Mouse (Mus musculus): ENCODE results near the gene Clcn1. TPM values are rescaled to one million over a fixed set of nuclear protein-coding genes. Genes with fewer than 3 reads are reported as not detected.

Clcn1 gene
- total RNA-seq, 2 experiments from 2014 or later = 2.4 to 6.2 TPM

- intact Hi-C loops (cut with DNase I) = no loop called here
Measured at GRCm38 (mm10) chr6:42360231-42360840, 73.9 kb downstream of the Clcn1 start.

GRCm38 (mm10) chr6:42361041-42361895, 74.8 kb downstream of the Clcn1 start:
- no peak for DNase-seq (ENCODE audit: low spot score in 2 of 2)

More at GRCm38 (mm10) chr6:42360231-42360840, 73.9 kb downstream of the Clcn1 start:
- no peak for DNase-seq (ENCODE audit: low spot score in 2 of 2)

GRCm38 (mm10) chr6:42362074-42362473, 75.6 kb downstream of the Clcn1 start:
- DNase-seq (ENCODE audit: low spot score in 2 of 2) = no peak
- intact Hi-C loops (cut with DNase I) = no loop called here

More at GRCm38 (mm10) chr6:42361041-42361895, 74.8 kb downstream of the Clcn1 start:
- intact Hi-C loops (cut with DNase I) = no loop called here

- intact Hi-C loops (cut with DNase I) = no loop called here
- no peak for DNase-seq (ENCODE audit: low spot score in 2 of 2)
Measured at GRCm38 (mm10) chr6:42362497-42362896, 76.0 kb downstream of the Clcn1 start.

- intact Hi-C loops (cut with DNase I) = no loop called here
- no peak for DNase-seq (ENCODE audit: low spot score in 2 of 2)
Measured at GRCm38 (mm10) chr6:42362974-42363373, 76.5 kb downstream of the Clcn1 start.

- intact Hi-C loops (cut with DNase I) = no loop called here
- no peak for DNase-seq (ENCODE audit: low spot score in 2 of 2)
Measured at GRCm38 (mm10) chr6:42364066-42364465, 77.6 kb downstream of the Clcn1 start.

GRCm38 (mm10) chr6:42364607-42365006, 78.1 kb downstream of the Clcn1 start:
- intact Hi-C loops (cut with DNase I) = no loop called here
- DNase-seq (ENCODE audit: low spot score in 2 of 2) = no peak

GRCm38 (mm10) chr6:42365215-42365614, 78.7 kb downstream of the Clcn1 start:
- DNase-seq (ENCODE audit: low spot score in 2 of 2) = no peak
- intact Hi-C loops (cut with DNase I) = no loop called here

Other genes with a start within 250 kb of the Clcn1 start
- not detected for gene Sva, start 248.3 kb upstream of the Clcn1 start, total RNA-seq (2021)
- not detected for gene Tas2r139, start 145.7 kb upstream of the Clcn1 start, total RNA-seq (2021)
- gene Tas2r144, start 71.4 kb upstream of the Clcn1 start, total RNA-seq (2021) = not detected
- 10 to 100 TPM; 11.3 to 11.6 TPM for gene Gstk1, start 40.8 kb upstream of the Clcn1 start, total RNA-seq (2021)
- not detected for gene Tmem139, start 24.7 kb upstream of the Clcn1 start, total RNA-seq (2021)
- gene Casp2, start 21.7 kb upstream of the Clcn1 start, total RNA-seq (2021) = 10 to 100 TPM; 19.3 to 30.2 TPM
- 100 to 1,000 TPM; 112 to 133 TPM for gene Fam131b, start 38.0 kb downstream of the Clcn1 start, total RNA-seq (2021)
- gene Zyx, start 62.9 kb downstream of the Clcn1 start, total RNA-seq (2021) = 10 to 100 TPM; 49.4 to 60.8 TPM
- under 1 TPM; 0.18 to 0.30 TPM for gene Epha1, start 86.6 kb downstream of the Clcn1 start, total RNA-seq (2021)
- gene Tas2r143, start 113.6 kb downstream of the Clcn1 start, total RNA-seq (2021) = under 1 TPM in 1 of 2 experiments, not detected in 1; 0.48 TPM
- not detected for gene Tas2r135, start 118.7 kb downstream of the Clcn1 start, total RNA-seq (2021)
- gene Tas2r126, start 147.8 kb downstream of the Clcn1 start, total RNA-seq (2021) = not detected
- gene Olfr458, start 178.5 kb downstream of the Clcn1 start, total RNA-seq (2021) = not detected
- not detected for gene Olfr457, start 189.7 kb downstream of the Clcn1 start, total RNA-seq (2021)
- not detected for gene Olfr456, start 200.5 kb downstream of the Clcn1 start, total RNA-seq (2021)

Measured in left cerebral cortex, postnatal 36 days (tissue).